Mouse (Mus musculus) intestine, postnatal 0 days (tissue): ENCODE measurements around the gene Klk12. TPM values are rescaled to one million over a fixed set of nuclear protein-coding genes. Genes with fewer than 3 reads are reported as not detected.

ENCODE experiments used
- ATAC-seq: fragments of 200-750 bp; cut with Nextera tagmentation; 2 replicates; pipeline ENCODE4 v1.8.0; 2017; ENCODE audit warnings: mild to moderate bottlenecking, moderate TSS enrichment, moderate library complexity
- H3K27ac ChIP-seq: fragments of 300-500 bp; sonication (generic); 2 replicates; pipeline ENCODE4 v1.5.1; 2014; ENCODE audit warnings: mild to moderate bottlenecking, low read depth, low read length, moderate library complexity
- H3K27me3 ChIP-seq: fragments of 300-500 bp; sonication (generic); replicated peaks from 2 replicates; pipeline ENCODE4 v1.6.1; 2014; ENCODE audit warnings: low read length, mixed read lengths; ENCODE audit not compliant: control insufficient read depth, insufficient read depth
- H3K36me3 ChIP-seq: fragments of 300-500 bp; sonication (generic); 2 replicates; pipeline ENCODE4 v1.6.1; 2014; ENCODE audit warnings: mild to moderate bottlenecking, moderate library complexity; ENCODE audit not compliant: control insufficient read depth, insufficient read depth
- H3K4me1 ChIP-seq: fragments of 300-500 bp; sonication (generic); replicated peaks from 2 replicates; pipeline ENCODE4 v1.6.1; 2014; ENCODE audit warnings: antibody characterized with exemption, low read length, mixed read lengths; ENCODE audit not compliant: control insufficient read depth, insufficient read depth
- H3K4me2 ChIP-seq: fragments of 300-500 bp; sonication (generic); replicated peaks from 2 replicates; pipeline ENCODE4 v1.6.1; 2014; ENCODE audit warnings: low read depth, mild to moderate bottlenecking, moderate library complexity
- H3K4me3 ChIP-seq: fragments of 300-500 bp; sonication (generic); 2 replicates; pipeline ENCODE4 v1.5.1; 2014; ENCODE audit warnings: low read depth, low read length
- H3K9ac ChIP-seq: fragments of 300-500 bp; sonication (generic); 2 replicates; pipeline ENCODE4 v1.6.1; 2014; ENCODE audit warnings: mild to moderate bottlenecking, low read depth, low read length
- H3K9me3 ChIP-seq: fragments of 300-500 bp; sonication (generic); 2 replicates; pipeline ENCODE4 v1.6.1; 2016; ENCODE audit warnings: mixed run types; ENCODE audit not compliant: control insufficient read depth
- CTCF ChIP-seq: sonication (generic); IDR thresholded peaks from 2 replicates; pipeline ENCODE4 v1.5.1; 2016; ENCODE audit warnings: low read depth, mild to moderate bottlenecking, control low read depth, antibody characterized with exemption, moderate library complexity
- WGBS: fragments of 180-500 bp; shearing (Covaris S2); extraction: QIAGEN DNeasy Blood & Tissue Kit; methylation state at CpG from one replicate; pipeline ENCODE4 v1.1.7; 2014; 5-methylcytosine and 5-hydroxymethylcytosine counted together
- polyA plus RNA-seq: library from polyadenylated mRNA; unstranded; fragments of >200 nt; fragmentation: Nextera tagmentation; extraction: Ambion mirVana; gene quantifications from 2 replicates; pipeline ENCODE4 v1.2.1, GENCODE M21; 2015

Gene Klk12
- polyA plus RNA-seq, 1 experiment from 2014 or later, result not detected

GRCm38 (mm10) chr7:43785286-43785685 lies 16.6 kb downstream of the Klk12 start:
- 79% methylated on average over 1 of the region's 1 CpGs for WGBS
- Histone ChIP-seq H3K4me2 (no peak overlapping the region), H3K36me3 (no peaks in the 10 kb centered on the region), H3K4me3 (no peak overlapping the region), H3K27me3 (0 out of 2 replicates have a peak, but pooled peaks cover 6% of the 10 kb centered on the region), H3K9me3 (no peaks in the 10 kb centered on the region), H3K9ac (no peak overlapping the region), H3K4me1 (0 out of 2 replicates have a peak, but pooled peaks cover 2% of the 10 kb centered on the region), H3K27ac (no peak overlapping the region)
- peak; percentile 40 for TF ChIP-seq CTCF
- ATAC-seq, result no peak

GRCm38 (mm10) chr7:43788096-43788495 lies 19.4 kb downstream of the Klk12 start:
- Histone ChIP-seq H3K9me3 (no peaks in the 10 kb centered on the region), H3K9ac (no peak overlapping the region), H3K4me3 (no peak overlapping the region), H3K27ac (no peak overlapping the region), H3K4me1 (no peaks in the 10 kb centered on the region), H3K4me2 (no peak overlapping the region), H3K36me3 (no peaks in the 10 kb centered on the region), H3K27me3 (0 out of 2 replicates have a peak, but pooled peaks cover under 1% of the 10 kb centered on the region)
- TF ChIP-seq CTCF, result no peak
- no peak for ATAC-seq
- 69% methylated on average over 3 of the region's 3 CpGs for WGBS

GRCm38 (mm10) chr7:43789295-43789694 lies 20.6 kb downstream of the Klk12 start:
- H3K9ac ChIP-seq, result no peak overlapping the region
- H3K27me3 ChIP-seq, result no peaks in the 10 kb centered on the region
- no peak for ATAC-seq
- no peaks in the 10 kb centered on the region for H3K9me3 ChIP-seq
- H3K4me3 ChIP-seq, result no peak overlapping the region
- no peaks in the 10 kb centered on the region for H3K36me3 ChIP-seq
- 0 out of 2 replicates have a peak, but pooled peaks have one; percentile 22 for TF ChIP-seq CTCF
- H3K27ac ChIP-seq, result no peak overlapping the region
- no peaks in the 10 kb centered on the region for H3K4me1 ChIP-seq
- 58% methylated on average over 2 of the region's 2 CpGs for WGBS
- no peak overlapping the region for H3K4me2 ChIP-seq

- WGBS, result 79% methylated on average over 7 of the region's 7 CpGs
- no peak within 1 kb of the TSS for H3K4me2 ChIP-seq
- ATAC-seq, result no peak
- H3K27ac ChIP-seq, result no peak within 1 kb of the TSS
- H3K4me1 ChIP-seq, result no peaks in the 10 kb centered on the region
- H3K27me3 ChIP-seq, result peaks cover 3% of the 10 kb centered on the region; the same call in 1 of the 2 replicates
- no peaks in the 10 kb centered on the region for H3K36me3 ChIP-seq
- H3K9ac ChIP-seq, result no peak within 1 kb of the TSS
- H3K4me3 ChIP-seq, result no peak within 1 kb of the TSS
- H3K9me3 ChIP-seq, result no peaks in the 10 kb centered on the region
- TF ChIP-seq CTCF, result no peak
Observed at GRCm38 (mm10) chr7:43791591-43791990, 22.9 kb downstream of the Klk12 start, which contains the start of gene Klk9. Gene Klk9 (plus strand): TSS chr7:43791891.

GRCm38 (mm10) chr7:43796355-43796754 lies 27.7 kb downstream of the Klk12 start:
- no peak for TF ChIP-seq CTCF
- WGBS, result 5% methylated on average over 8 of the region's 8 CpGs
- no peaks in the 10 kb centered on the region for H3K9me3 ChIP-seq
- H3K27ac ChIP-seq, result no peak overlapping the region
- no peak overlapping the region for H3K9ac ChIP-seq
- no peak for ATAC-seq
- peak overlapping the region; percentile 81 for H3K4me2 ChIP-seq
- H3K4me1 ChIP-seq, result no peaks in the 10 kb centered on the region
- H3K4me3 ChIP-seq, result peak overlapping the region; percentile 45
- no peaks in the 10 kb centered on the region for H3K36me3 ChIP-seq
- peaks cover 3% of the 10 kb centered on the region for H3K27me3 ChIP-seq

GRCm38 (mm10) chr7:43797333-43797769 lies 28.7 kb downstream of the Klk12 start, which contains the start of gene Klk8:
Gene Klk8 (plus strand): TSS chr7:43797577.
- no peaks in the 10 kb centered on the region for H3K9me3 ChIP-seq
- no peaks in the 10 kb centered on the region for H3K36me3 ChIP-seq
- peak within 1 kb of the TSS; percentile 45 for H3K4me3 ChIP-seq
- no peak for TF ChIP-seq CTCF
- WGBS, result under 1% methylated on average over 28 of the region's 28 CpGs
- H3K9ac ChIP-seq, result no peak within 1 kb of the TSS
- 0 out of 2 replicates have a peak, but pooled peaks have one; percentile 33 for ATAC-seq
- H3K27me3 ChIP-seq, result peaks cover 3% of the 10 kb centered on the region
- H3K27ac ChIP-seq, result no peak within 1 kb of the TSS
- H3K4me1 ChIP-seq, result no peaks in the 10 kb centered on the region
- peak within 1 kb of the TSS; percentile 81 for H3K4me2 ChIP-seq
